ENCODE assay signal across 19 mouse cellular contexts in genomic region chr7:89839721-89840120, GRCm38 (mm10).
DNase-seq lines count a peak whose midpoint lies in the region; ATAC-seq and TF ChIP-seq lines count a peak whose summit lies in the region.
"Had no signal": no experiment of that assay in that cellular context is flagged by ENCODE, and none has a peak within 500 bp of the region (broad histone marks: within the 10 kb centered on the region; RNA-seq: fewer than 3 reads in every experiment).

No protein-coding gene starts in this region.

- H3K27me3 ChIP-seq in lung, postnatal 0 days (replicated peaks; ENCODE audit: insufficient read depth, low read length): no peaks in the 10 kb centered on the region
- H3K27me3 ChIP-seq in midbrain, embryonic 11.5 days (ENCODE audit: control insufficient read depth, insufficient read depth, low read length): no peaks in the 10 kb centered on the region
- no peaks in the 10 kb centered on the region for H3K27me3 ChIP-seq in midbrain, embryonic 15.5 days (replicated peaks)
- H3K27me3 ChIP-seq: CH12.LX; embryonic facial prominence, embryonic 13.5 days; heart, embryonic 15.5 days; hindbrain, embryonic 15.5 days; Patski had no signal

- DNase-seq in heart, adult 11 months: peak; percentile 89
- no peak for DNase-seq in heart, postnatal 25 days (ENCODE audit: low spot score)
- DNase-seq in lung, postnatal 0 days (ENCODE audit: low spot score): peak; percentile 21
- DNase-seq in lung, postnatal 4 days: no peak
- DNase-seq in midbrain, embryonic 11.5 days (ENCODE audit: low spot score, missing footprints): peak; percentile 70
- DNase-seq: adrenal gland, postnatal 14 days; cerebellum, adult 11-12 months; cerebellum, adult 9-10 months; gastrocnemius, postnatal 10 days; heart, postnatal 14 days had no signal

- ATAC-seq in lung, postnatal 0 days: no peak; the same call in 1 of the 2 replicates
- no peak for ATAC-seq in midbrain, embryonic 11.5 days (ENCODE audit: low FRiP score)
- no peak for ATAC-seq in midbrain, embryonic 15.5 days (replicated peaks)
- ATAC-seq: activated CD4-positive, CD25-positive, alpha-beta regulatory T cell, adult 4 months; forebrain, embryonic 14.5 days; Patski had no signal

- no peak for TF ChIP-seq CTCF in lung, postnatal 0 days (IDR thresholded peaks at IDR 0.05)

- WGBS in lung, postnatal 0 days: 46% methylated on average over 8 of the region's 8 CpGs
- WGBS in midbrain, embryonic 11.5 days: 87% methylated on average over 8 of the region's 8 CpGs
- 83% methylated on average over 8 of the region's 8 CpGs for WGBS in midbrain, embryonic 15.5 days

- no peak overlapping the region for H3K4me3 ChIP-seq in lung, postnatal 0 days (ENCODE audit: low read depth, low read length)
- no peak overlapping the region for H3K4me3 ChIP-seq in midbrain, embryonic 11.5 days (ENCODE audit: low read depth, low read length)
- no peak overlapping the region for H3K4me3 ChIP-seq in midbrain, embryonic 15.5 days
- H3K4me3 ChIP-seq: embryonic facial prominence, embryonic 13.5 days; heart, embryonic 15.5 days; hindbrain, embryonic 15.5 days had no signal

- no peak overlapping the region for H3K4me2 ChIP-seq in lung, postnatal 0 days (replicated peaks; ENCODE audit: low read depth, low read length)
- H3K4me2 ChIP-seq in midbrain, embryonic 11.5 days: no peak overlapping the region
- H3K4me2 ChIP-seq in midbrain, embryonic 15.5 days: no peak overlapping the region
- H3K4me2 ChIP-seq: embryonic facial prominence, embryonic 13.5 days; heart, embryonic 11.5 days; heart, embryonic 15.5 days; hindbrain, embryonic 15.5 days had no signal

- peak; percentile 86 for TF ChIP-seq EP300 in lung, postnatal 0 days (IDR thresholded peaks at IDR 0.05)

- intact Hi-C loops in heart, postnatal 25 days (cut with DNase I): loop anchor here (10.0 kb wide), 1 partner anchor 365 kb away; no protein-coding TSS in a partner anchor

- no peaks in the 10 kb centered on the region for H3K9me3 ChIP-seq in lung, postnatal 0 days (ENCODE audit: low read length)
- no peaks in the 10 kb centered on the region for H3K9me3 ChIP-seq in midbrain, embryonic 11.5 days (ENCODE audit: control insufficient read depth, low read length)
- H3K9me3 ChIP-seq in midbrain, embryonic 15.5 days: no peaks in the 10 kb centered on the region
- H3K9me3 ChIP-seq: embryonic facial prominence, embryonic 13.5 days; heart, embryonic 15.5 days; hindbrain, embryonic 15.5 days had no signal

- no peak overlapping the region for H3K9ac ChIP-seq in lung, postnatal 0 days (replicated peaks; ENCODE audit: low read depth)
- no peak overlapping the region for H3K9ac ChIP-seq in midbrain, embryonic 11.5 days (ENCODE audit: low read length)
- H3K9ac ChIP-seq in midbrain, embryonic 15.5 days: no peak overlapping the region
- H3K9ac ChIP-seq: embryonic facial prominence, embryonic 13.5 days; heart, embryonic 15.5 days; hindbrain, embryonic 15.5 days had no signal

- no peak overlapping the region for H3K27ac ChIP-seq in lung, postnatal 0 days (ENCODE audit: low read length)
- H3K27ac ChIP-seq in midbrain, embryonic 11.5 days (ENCODE audit: low read depth, low read length): no peak overlapping the region
- no peak overlapping the region for H3K27ac ChIP-seq in midbrain, embryonic 15.5 days
- H3K27ac ChIP-seq: embryonic facial prominence, embryonic 13.5 days; heart, embryonic 15.5 days; hindbrain, embryonic 15.5 days had no signal

- no peaks in the 10 kb centered on the region for H3K36me3 ChIP-seq in lung, postnatal 0 days (ENCODE audit: insufficient read depth, low read length)
- H3K36me3 ChIP-seq in midbrain, embryonic 11.5 days (ENCODE audit: control insufficient read depth, insufficient read depth, low read length): no peaks in the 10 kb centered on the region
- H3K36me3 ChIP-seq in midbrain, embryonic 15.5 days (replicated peaks): no peaks in the 10 kb centered on the region
- H3K36me3 ChIP-seq: embryonic facial prominence, embryonic 13.5 days; heart, embryonic 15.5 days; hindbrain, embryonic 15.5 days had no signal

- H3K4me1 ChIP-seq in lung, postnatal 0 days (ENCODE audit: insufficient read depth, low read depth, low read length): no peaks in the 10 kb centered on the region
- H3K4me1 ChIP-seq in midbrain, embryonic 11.5 days (ENCODE audit: control insufficient read depth, insufficient read depth, low read length): no peaks in the 10 kb centered on the region
- no peaks in the 10 kb centered on the region for H3K4me1 ChIP-seq in midbrain, embryonic 15.5 days
- H3K4me1 ChIP-seq: hindbrain, embryonic 15.5 days had no signal

Comparison
In these comparisons a context has a peak if more than half of its experiments do, and no peak if none do; other contexts are left out.
1. DNase-seq: peak in heart, adult 11 months (single experiment), lung, postnatal 0 days (single experiment) and midbrain, embryonic 11.5 days (single experiment); none in heart, postnatal 25 days (single experiment) and lung, postnatal 4 days (0 of 2).